Mouse (Mus musculus): Measurements from ENCODE around the gene Hoxb5.

- no peak for TF ChIP-seq POLR2A (IDR thresholded peaks at IDR 0.05; ENCODE audit: control insufficient read depth, extremely low read depth, insufficient read depth, low read length, poor library complexity)
- TF ChIP-seq CTCF (IDR thresholded peaks at IDR 0.05; ENCODE audit: borderline replicate concordance, control insufficient read depth, extremely low read depth, insufficient read depth, low read length, poor library complexity): no peak
Measured at GRCm38 (mm10) chr11:96352691-96353521, 49.8 kb downstream of the Hoxb5 start.
